8 mouse cellular contexts compared by ENCODE assay signal in genomic region chr7:110297611-110298010, GRCm38 (mm10).
A peak's percentile ranks its signal among the peaks of the same experiment; 100 is the strongest.
DNase-seq lines count a peak whose midpoint lies in the region; ATAC-seq lines count a peak whose summit lies in the region.

No protein-coding gene starts in this region.

- no peak for DNase-seq in kidney, postnatal 10 days
- DNase-seq in embryonic facial prominence, embryonic 11.5 days (ENCODE audit: low spot score), result no peak
- no peak for DNase-seq in liver, embryonic 11.5 days (ENCODE audit: low spot score)
- DNase-seq in left cerebral cortex, postnatal 4 days, result no peak
- no peak for DNase-seq in thymus, postnatal 4 days
- no peak for DNase-seq in embryo, embryonic 9.5 days (ENCODE audit: extremely low spot score)

- H3K27me3 ChIP-seq in kidney, embryonic 16.5 days (ENCODE audit: insufficient read depth, low read length), result no peaks in the 10 kb centered on the region
- H3K27me3 ChIP-seq in embryonic facial prominence, embryonic 11.5 days (ENCODE audit: control insufficient read depth, insufficient read depth, low read length), result no peaks in the 10 kb centered on the region
- no peaks in the 10 kb centered on the region for H3K27me3 ChIP-seq in heart, embryonic 12.5 days (replicated peaks)
- no peaks in the 10 kb centered on the region for H3K27me3 ChIP-seq in liver, embryonic 11.5 days (replicated peaks; ENCODE audit: control insufficient read depth, insufficient read depth, low read length)

- intact Hi-C loops in left cerebral cortex, postnatal 4 days (cut with DNase I), result no loop called here

- H3K36me3 ChIP-seq in kidney, embryonic 16.5 days (ENCODE audit: insufficient read depth, low read length), result no peaks in the 10 kb centered on the region
- H3K36me3 ChIP-seq in embryonic facial prominence, embryonic 11.5 days (replicated peaks; ENCODE audit: control insufficient read depth, insufficient read depth, low read depth, low read length), result no peaks in the 10 kb centered on the region
- no peaks in the 10 kb centered on the region for H3K36me3 ChIP-seq in heart, embryonic 12.5 days
- no peaks in the 10 kb centered on the region for H3K36me3 ChIP-seq in liver, embryonic 11.5 days (ENCODE audit: control insufficient read depth, insufficient read depth, low read length)

- H3K9me3 ChIP-seq in kidney, embryonic 16.5 days (ENCODE audit: low read length), result no peaks in the 10 kb centered on the region
- H3K9me3 ChIP-seq in embryonic facial prominence, embryonic 11.5 days (replicated peaks; ENCODE audit: control insufficient read depth, low read length), result no peaks in the 10 kb centered on the region
- no peaks in the 10 kb centered on the region; the same call in 1 of the 2 replicates for H3K9me3 ChIP-seq in heart, embryonic 12.5 days (replicated peaks)
- H3K9me3 ChIP-seq in liver, embryonic 11.5 days (ENCODE audit: control insufficient read depth, low read length), result no peaks in the 10 kb centered on the region

- WGBS in kidney, embryonic 16.5 days, result 30% methylated on average over 4 of the region's 4 CpGs
- 29% methylated on average over 4 of the region's 4 CpGs for WGBS in embryonic facial prominence, embryonic 11.5 days
- 38% methylated on average over 4 of the region's 4 CpGs for WGBS in heart, embryonic 12.5 days
- WGBS in liver, embryonic 11.5 days, result 61% methylated on average over 4 of the region's 4 CpGs

- peak overlapping the region; percentile 40 for H3K9ac ChIP-seq in kidney, embryonic 16.5 days (replicated peaks; ENCODE audit: low read length)
- H3K9ac ChIP-seq in embryonic facial prominence, embryonic 11.5 days (replicated peaks; ENCODE audit: low read length), result peak overlapping the region; percentile 41
- H3K9ac ChIP-seq in heart, embryonic 12.5 days, result 0 out of 2 replicates have a peak overlapping the region, but pooled peaks have one; percentile 17
- H3K9ac ChIP-seq in liver, embryonic 11.5 days (ENCODE audit: low read depth, low read length), result no peak overlapping the region

- peaks cover 20% of the 10 kb centered on the region for H3K4me1 ChIP-seq in kidney, embryonic 16.5 days (ENCODE audit: insufficient read depth, low read length)
- peaks cover 4% of the 10 kb centered on the region for H3K4me1 ChIP-seq in embryonic facial prominence, embryonic 11.5 days (ENCODE audit: control insufficient read depth, insufficient read depth, low read length)
- H3K4me1 ChIP-seq in heart, embryonic 12.5 days (replicated peaks), result peaks cover 28% of the 10 kb centered on the region
- peaks cover 7% of the 10 kb centered on the region for H3K4me1 ChIP-seq in liver, embryonic 11.5 days (replicated peaks; ENCODE audit: control insufficient read depth, insufficient read depth, low read length)

- 0 out of 2 replicates have a peak overlapping the region, but pooled peaks have one; percentile 7 for H3K4me2 ChIP-seq in kidney, embryonic 16.5 days (replicated peaks; ENCODE audit: low read depth, low read length)
- no peak overlapping the region for H3K4me2 ChIP-seq in embryonic facial prominence, embryonic 11.5 days (ENCODE audit: low read depth, low read length)
- no peak overlapping the region for H3K4me2 ChIP-seq in heart, embryonic 12.5 days
- H3K4me2 ChIP-seq in liver, embryonic 11.5 days, result no peak overlapping the region

- peak overlapping the region; percentile 96 for H3K27ac ChIP-seq in kidney, embryonic 16.5 days (ENCODE audit: low read length)
- H3K27ac ChIP-seq in embryonic facial prominence, embryonic 11.5 days (replicated peaks; ENCODE audit: low read depth, low read length), result peak overlapping the region; percentile 83
- peak overlapping the region; percentile 92 for H3K27ac ChIP-seq in heart, embryonic 12.5 days (ENCODE audit: poor library complexity, severe bottlenecking)
- H3K27ac ChIP-seq in liver, embryonic 11.5 days (ENCODE audit: low read depth, low read length), result peak overlapping the region; percentile 56

- ATAC-seq in kidney, embryonic 16.5 days (ENCODE audit: low FRiP score, low TSS enrichment), result peak; percentile 47; the same call in 1 of the 2 replicates
- 0 out of 2 replicates have a peak, but pooled peaks have one; percentile 37 for ATAC-seq in embryonic facial prominence, embryonic 11.5 days (replicated peaks; ENCODE audit: insufficient number of reproducible peaks, low FRiP score, low TSS enrichment, low read depth)
- ATAC-seq in heart, embryonic 12.5 days (ENCODE audit: insufficient number of reproducible peaks, low FRiP score), result no peak
- ATAC-seq in liver, embryonic 11.5 days (replicated peaks; ENCODE audit: low FRiP score), result no peak

- no peak overlapping the region for H3K4me3 ChIP-seq in kidney, embryonic 16.5 days (ENCODE audit: low read length)
- H3K4me3 ChIP-seq in embryonic facial prominence, embryonic 11.5 days (ENCODE audit: low read depth, low read length), result no peak overlapping the region
- no peak overlapping the region for H3K4me3 ChIP-seq in heart, embryonic 12.5 days
- no peak overlapping the region for H3K4me3 ChIP-seq in liver, embryonic 11.5 days (ENCODE audit: low read depth, low read length)

Comparison
In these comparisons a context has a peak if more than half of its experiments do, and no peak if none do; other contexts are left out.
1. ATAC-seq: peak in kidney, embryonic 16.5 days (single experiment) and embryonic facial prominence, embryonic 11.5 days (single experiment); none in heart, embryonic 12.5 days (single experiment) and liver, embryonic 11.5 days (single experiment).
2. Peak in every context shown above with its lines, with median percentiles within 50 percentile points of each other: H3K27ac ChIP-seq.